Mouse (Mus musculus): ENCODE measurements around the gene Evpl.

DNA sequence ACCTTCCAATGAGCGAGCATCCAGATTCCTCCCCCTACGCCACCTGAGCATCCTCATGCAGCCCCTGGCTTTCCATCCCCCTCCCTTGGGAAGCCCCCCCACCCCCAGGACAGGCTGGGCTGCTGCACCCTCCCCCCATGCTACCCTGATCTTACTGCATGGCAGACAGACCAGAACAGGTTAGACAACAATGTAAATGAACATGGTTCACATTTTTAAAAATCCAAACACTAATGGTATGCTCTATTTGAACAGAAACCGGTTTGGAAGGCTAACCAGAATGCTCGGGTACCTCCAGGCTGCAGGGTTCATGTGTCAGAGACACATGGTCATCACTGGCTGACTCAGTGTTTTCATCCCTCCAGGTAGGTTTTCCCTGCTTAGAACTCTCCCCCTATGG lies 9.2 kb downstream of the Evpl start:
- no peak for TF ChIP-seq POLR2A (IDR thresholded peaks at IDR 0.05; ENCODE audit: control insufficient read depth, extremely low read depth, insufficient read depth, low read length, poor library complexity)
- TF ChIP-seq CTCF (IDR thresholded peaks at IDR 0.05; ENCODE audit: borderline replicate concordance, control insufficient read depth, extremely low read depth, insufficient read depth, low read length, poor library complexity), result no peak

All from thymus, adult 2 months (tissue).